16 mouse cellular contexts compared by ENCODE assay signal in genomic region chr5:146250369-146251075, GRCm38 (mm10). TPM values are rescaled to one million over a fixed set of nuclear protein-coding genes. Genes with fewer than 3 reads are reported as not detected.
A peak's percentile ranks its signal among the peaks of the same experiment; 100 is the strongest.
DNase-seq lines count a peak whose midpoint lies in the region; ATAC-seq and TF ChIP-seq lines count a peak whose summit lies in the region.
"Had no signal": no experiment of that assay in that cellular context is flagged by ENCODE, and none has a peak within 500 bp of the region (broad histone marks: within the 10 kb centered on the region; RNA-seq: fewer than 3 reads in every experiment).

No protein-coding gene starts in this region.

- ATAC-seq in heart, postnatal 0 days (ENCODE audit: insufficient read depth, low read depth), result peak; percentile 62; the same call in 1 of the 2 replicates
- ATAC-seq in hematopoietic stem cell, adult 5-6 weeks (replicated peaks in 1 of 2; ENCODE audit: insufficient read depth in 1 of 2, low FRiP score in 2 of 2, low TSS enrichment in 1 of 2, low read depth in 1 of 2, poor library complexity in 2 of 2, severe bottlenecking in 2 of 2), result peak; percentile 15 to 23; a peak in 1 of 4 replicates
- ATAC-seq in liver, postnatal 0 days, result peak; percentile 91
- ATAC-seq in forebrain, embryonic 12.5 days (ENCODE audit: low FRiP score), result no peak
- ATAC-seq: forebrain, embryonic 14.5 days; Patski had no signal

- 26% methylated on average over 12 of the region's 12 CpGs for WGBS in heart, postnatal 0 days
- WGBS in bone marrow, adult 2 months, result 75% methylated on average over 12 of the region's 12 CpGs
- 53% methylated on average over 12 of the region's 12 CpGs for WGBS in liver, postnatal 0 days (ENCODE audit: insufficient replicate concordance)
- 92% methylated on average over 12 of the region's 12 CpGs for WGBS in forebrain, embryonic 12.5 days

- H3K36me3 ChIP-seq in heart, postnatal 0 days (replicated peaks; ENCODE audit: control insufficient read depth, insufficient read depth, low read length), result no peaks in the 10 kb centered on the region
- no peaks in the 10 kb centered on the region for H3K36me3 ChIP-seq in liver, postnatal 0 days (replicated peaks; ENCODE audit: insufficient read depth, low read length)
- H3K36me3 ChIP-seq in forebrain, embryonic 12.5 days (replicated peaks), result no peaks in the 10 kb centered on the region
- H3K36me3 ChIP-seq: neural tube, embryonic 15.5 days had no signal

- TF ChIP-seq EP300 in heart, postnatal 0 days (IDR thresholded peaks at IDR 0.05; ENCODE audit: low read depth), result no peak
- TF ChIP-seq EP300 in liver, postnatal 0 days (IDR thresholded peaks at IDR 0.05; ENCODE audit: low read depth), result peak; percentile 77

- peaks cover 18% of the 10 kb centered on the region for H3K4me1 ChIP-seq in heart, postnatal 0 days (ENCODE audit: control insufficient read depth, insufficient read depth)
- H3K4me1 ChIP-seq in bone marrow, adult 2 months (ENCODE audit: control insufficient read depth, insufficient read depth, low read length), result peaks cover 6% of the 10 kb centered on the region
- peaks cover 57% of the 10 kb centered on the region for H3K4me1 ChIP-seq in liver, postnatal 0 days (ENCODE audit: insufficient read depth)
- H3K4me1 ChIP-seq in forebrain, embryonic 12.5 days, result no peaks in the 10 kb centered on the region

- no peak for TF ChIP-seq CTCF in heart, postnatal 0 days (IDR thresholded peaks at IDR 0.05; ENCODE audit: low read depth)
- no peak for TF ChIP-seq CTCF in bone marrow, adult 2 months (IDR thresholded peaks at IDR 0.05; ENCODE audit: control insufficient read depth, insufficient read depth, low read length)
- no peak for TF ChIP-seq CTCF in liver, postnatal 0 days (IDR thresholded peaks at IDR 0.05; ENCODE audit: low read depth)

- H3K4me2 ChIP-seq in heart, postnatal 0 days (ENCODE audit: low read depth, low read length), result no peak overlapping the region
- H3K4me2 ChIP-seq in liver, postnatal 0 days (ENCODE audit: low read depth, low read length), result peak overlapping the region; percentile 41
- no peak overlapping the region for H3K4me2 ChIP-seq in forebrain, embryonic 12.5 days
- H3K4me2 ChIP-seq: neural tube, embryonic 15.5 days had no signal

- no peak overlapping the region for H3K4me3 ChIP-seq in heart, postnatal 0 days (ENCODE audit: low read depth, low read length)
- H3K4me3 ChIP-seq in bone marrow, adult 2 months (replicated peaks; ENCODE audit: control insufficient read depth, low read depth, low read length), result no peak overlapping the region
- H3K4me3 ChIP-seq in liver, postnatal 0 days (ENCODE audit: low read depth, low read length), result peak overlapping the region; percentile 9; the same call in 1 of the 2 replicates
- no peak overlapping the region for H3K4me3 ChIP-seq in forebrain, embryonic 12.5 days (replicated peaks)
- H3K4me3 ChIP-seq: neural tube, embryonic 15.5 days had no signal

- H3K27ac ChIP-seq in heart, postnatal 0 days (ENCODE audit: low read depth), result no peak overlapping the region
- peak overlapping the region; percentile 72 for H3K27ac ChIP-seq in bone marrow, adult 2 months (ENCODE audit: control insufficient read depth, insufficient read depth, low read depth, low read length, poor library complexity)
- peak overlapping the region; percentile 72 for H3K27ac ChIP-seq in liver, postnatal 0 days (ENCODE audit: low read depth)
- no peak overlapping the region for H3K27ac ChIP-seq in forebrain, embryonic 12.5 days
- H3K27ac ChIP-seq: neural tube, embryonic 15.5 days had no signal

- no peaks in the 10 kb centered on the region for H3K27me3 ChIP-seq in heart, postnatal 0 days (ENCODE audit: control insufficient read depth, insufficient read depth, low read length)
- no peaks in the 10 kb centered on the region for H3K27me3 ChIP-seq in liver, postnatal 0 days (ENCODE audit: insufficient read depth, low read length)
- H3K27me3 ChIP-seq in forebrain, embryonic 12.5 days, result no peaks in the 10 kb centered on the region
- H3K27me3 ChIP-seq: neural tube, embryonic 15.5 days; Patski had no signal

- no peak for TF ChIP-seq POLR2A in bone marrow, adult 2 months (IDR thresholded peaks at IDR 0.05; ENCODE audit: borderline replicate concordance, control insufficient read depth, low read depth, low read length)

- no peak overlapping the region for H3K9ac ChIP-seq in heart, postnatal 0 days (replicated peaks; ENCODE audit: low read depth, low read length)
- no peak overlapping the region for H3K9ac ChIP-seq in liver, postnatal 0 days (replicated peaks)
- no peak overlapping the region for H3K9ac ChIP-seq in forebrain, embryonic 12.5 days
- H3K9ac ChIP-seq: neural tube, embryonic 15.5 days had no signal

- no peaks in the 10 kb centered on the region for H3K9me3 ChIP-seq in heart, postnatal 0 days (replicated peaks; ENCODE audit: control insufficient read depth, low read length)
- H3K9me3 ChIP-seq in liver, postnatal 0 days (ENCODE audit: low read length), result no peaks in the 10 kb centered on the region
- no peaks in the 10 kb centered on the region for H3K9me3 ChIP-seq in forebrain, embryonic 12.5 days
- H3K9me3 ChIP-seq: neural tube, embryonic 15.5 days had no signal

- DNase-seq in heart, postnatal 0 days (ENCODE audit: low spot score), result peak; percentile 22
- DNase-seq in heart, adult 9 months (ENCODE audit: low spot score in 2 of 2), result no peak
- peak; percentile 50 for DNase-seq in liver, postnatal 0 days
- no peak for DNase-seq in neural tube, embryonic 10.5 days (ENCODE audit: extremely low spot score, low spot score)
- no peak for DNase-seq in cerebellum, postnatal 14 days
- DNase-seq: adrenal gland, adult 2 months; cerebellum, adult 11-12 months; embryo, embryonic 11 days; lung, adult 18-20 months; right cerebral cortex, adult 18-20 months had no signal

RNA-seq across cellular contexts. Expression of gene Cdk8, which starts 19.5 kb away (rescaled TPM):
- total RNA-seq in heart, postnatal 0 days (2014; rRNA removed; ENCODE audit: low replicate concordance), result 23.6 and 32.7 TPM in 2 replicates
- polyA plus RNA-seq in heart, postnatal 0 days (2015; fragmentation: Nextera tagmentation; extraction: Ambion mirVana), result 5.9 and 6.2 TPM in 2 replicates
- polyA plus RNA-seq in bone marrow, adult 2 months (2011; ENCODE audit: insufficient read depth, insufficient read length, low replicate concordance, missing spikeins), result 17.0 and 28.8 TPM in 2 replicates
- total RNA-seq in hematopoietic stem cell, adult 5-6 weeks (2017), result 35.8 and 42.7 TPM in 2 replicates
- polyA plus RNA-seq in liver, postnatal 0 days (2015; fragmentation: Nextera tagmentation; extraction: Ambion mirVana), result 11.4 and 12.0 TPM in 2 replicates
- 28.3 and 33.4 TPM in 2 replicates for polyA plus RNA-seq in forebrain, embryonic 12.5 days (2016; fragmentation: Nextera tagmentation; extraction: Ambion mirVana)

RNA-seq across cellular contexts. Expression of gene Rnf6, which starts 29.2 kb away (rescaled TPM):
- total RNA-seq in heart, postnatal 0 days (2014; rRNA removed; ENCODE audit: low replicate concordance), result 31.1 and 36.3 TPM in 2 replicates
- 38.5 and 41.4 TPM in 2 replicates for polyA plus RNA-seq in heart, postnatal 0 days (2015; fragmentation: Nextera tagmentation; extraction: Ambion mirVana)
- 5.8 and 13.2 TPM in 2 replicates for polyA plus RNA-seq in bone marrow, adult 2 months (2011; ENCODE audit: insufficient read depth, insufficient read length, low replicate concordance, missing spikeins)
- 54.3 and 74.0 TPM in 2 replicates for total RNA-seq in hematopoietic stem cell, adult 5-6 weeks (2017)
- 21.4 and 21.9 TPM in 2 replicates for polyA plus RNA-seq in liver, postnatal 0 days (2015; fragmentation: Nextera tagmentation; extraction: Ambion mirVana)
- 24.2 and 26.5 TPM in 2 replicates for polyA plus RNA-seq in forebrain, embryonic 12.5 days (2016; fragmentation: Nextera tagmentation; extraction: Ambion mirVana)

Comparison
In these comparisons a context has a peak if more than half of its experiments do, and no peak if none do; other contexts are left out.
1. DNase-seq: peak in heart, postnatal 0 days (single experiment) and liver, postnatal 0 days (single experiment); none in heart, adult 9 months (0 of 2), neural tube, embryonic 10.5 days (single experiment) and cerebellum, postnatal 14 days (0 of 2).
2. H3K27ac ChIP-seq: peak in bone marrow, adult 2 months (single experiment) and liver, postnatal 0 days (single experiment); none in heart, postnatal 0 days (single experiment) and forebrain, embryonic 12.5 days (single experiment).